Mouse (Mus musculus) heart, embryonic 16.5 days (tissue): ENCODE measurements around the gene Slc25a28. TPM values are rescaled to one million over a fixed set of nuclear protein-coding genes. Genes with fewer than 3 reads are reported as not detected.

Experiments
- ATAC-seq: fragments of 200-750 bp; cut with Nextera tagmentation; replicated peaks from 2 replicates; pipeline ENCODE4 v1.8.0; 2017; ENCODE audit warnings: moderate number of reproducible peaks; ENCODE audit not compliant: insufficient read depth, low FRiP score; ENCODE audit errors: extremely low read depth
- H3K27ac ChIP-seq: fragments of 300-500 bp; sonication (generic); 2 replicates; pipeline ENCODE4 v1.5.1; 2014; ENCODE audit warnings: mild to moderate bottlenecking, low read length, control low read depth, moderate library complexity
- H3K27me3 ChIP-seq: fragments of 300-500 bp; sonication (generic); 2 replicates; pipeline ENCODE4 v1.6.1; 2014; ENCODE audit warnings: low read length, mixed read lengths; ENCODE audit not compliant: control insufficient read depth, insufficient read depth
- H3K36me3 ChIP-seq: fragments of 300-500 bp; sonication (generic); 2 replicates; pipeline ENCODE4 v1.6.1; 2014; ENCODE audit not compliant: control insufficient read depth, insufficient read depth
- H3K4me1 ChIP-seq: fragments of 300-500 bp; sonication (generic); 2 replicates; pipeline ENCODE4 v1.6.1; 2014; ENCODE audit warnings: low read length, mixed read lengths; ENCODE audit not compliant: control insufficient read depth, insufficient read depth
- H3K4me2 ChIP-seq: fragments of 300-500 bp; sonication (generic); 2 replicates; pipeline ENCODE4 v1.6.1; 2014; ENCODE audit warnings: low read depth, mild to moderate bottlenecking, control low read depth, low read length
- H3K4me3 ChIP-seq: fragments of 300-500 bp; sonication (generic); 2 replicates; pipeline ENCODE4 v1.5.1; 2014; ENCODE audit warnings: mild to moderate bottlenecking, control low read depth, low read length
- H3K9ac ChIP-seq: fragments of 300-500 bp; sonication (generic); 2 replicates; pipeline ENCODE4 v1.6.1; 2014; ENCODE audit warnings: low read length, control low read depth
- H3K9me3 ChIP-seq: fragments of 300-500 bp; sonication (generic); replicated peaks from 2 replicates; pipeline ENCODE4 v1.6.1; 2016; ENCODE audit warnings: low read length; ENCODE audit not compliant: control insufficient read depth
- WGBS: fragments of 180-500 bp; shearing (Covaris S2); extraction: QIAGEN DNeasy Blood & Tissue Kit; methylation state at CpG from one replicate; pipeline ENCODE4 v1.1.7; 2014; 5-methylcytosine and 5-hydroxymethylcytosine counted together
- polyA plus RNA-seq: library from polyadenylated mRNA; unstranded; fragments of >200 nt; fragmentation: Nextera tagmentation; extraction: Ambion mirVana; gene quantifications from 2 replicates; pipeline ENCODE4 v1.2.1, GENCODE M21; 2015

Gene Slc25a28
- polyA plus RNA-seq, 1 experiment from 2014 or later, result 9.5 TPM

DNA sequence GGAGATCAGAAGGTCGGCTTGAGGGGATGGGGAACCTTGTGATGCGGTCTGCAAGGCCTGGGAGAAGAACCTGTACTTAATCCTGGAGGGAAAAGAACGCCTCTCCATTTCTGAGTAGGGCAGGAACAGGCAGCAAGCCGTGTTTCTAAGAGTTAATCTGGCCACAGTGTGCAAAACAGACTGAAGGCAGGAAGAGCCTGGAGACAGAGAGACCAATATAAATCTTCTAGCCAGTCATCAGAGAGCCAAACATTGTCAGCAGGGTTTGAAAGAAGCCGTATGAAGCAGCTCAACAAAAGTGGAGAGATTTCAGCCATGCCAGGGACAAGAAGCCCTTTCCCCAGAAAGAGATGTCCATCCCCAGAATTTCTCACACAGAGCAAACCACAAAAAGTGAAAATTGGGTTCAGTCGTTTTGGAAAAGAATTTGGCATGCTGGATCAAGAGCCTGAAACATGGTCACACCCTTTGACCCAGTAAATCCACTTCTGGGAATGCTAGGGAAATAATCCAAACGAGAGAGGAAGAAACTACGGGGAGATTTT lies 23.4 kb downstream of the Slc25a28 start:
- no peak overlapping the region for H3K4me3 ChIP-seq
- WGBS, result 51% methylated on average over 8 of the region's 8 CpGs

DNA sequence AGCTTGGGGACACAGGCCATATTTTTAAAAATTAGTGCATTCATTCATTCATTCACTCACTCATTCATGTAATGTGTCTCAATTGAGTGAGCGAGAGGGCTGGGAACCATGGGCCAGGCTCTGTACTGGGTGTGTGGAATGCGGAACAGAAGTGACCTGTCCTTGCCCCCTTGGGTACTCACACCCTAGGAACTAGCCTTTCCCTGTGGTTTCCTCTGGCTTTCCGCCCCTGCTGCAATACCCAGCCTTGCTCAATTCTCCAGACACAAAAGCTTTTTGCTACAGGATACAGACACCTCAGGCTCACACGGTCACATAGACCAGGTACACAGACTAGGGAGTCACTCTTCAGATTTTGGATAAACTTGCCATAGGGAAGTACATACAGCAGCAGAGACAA lies 26.3 kb downstream of the Slc25a28 start:
- Histone ChIP-seq H3K27me3 (peaks cover 7% of the 10 kb centered on the region; the same call in 1 of the 2 replicates), H3K9ac (no peak overlapping the region), H3K4me3 (no peak overlapping the region), H3K27ac (no peak overlapping the region), H3K9me3 (no peaks in the 10 kb centered on the region), H3K36me3 (no peaks in the 10 kb centered on the region), H3K4me2 (no peak overlapping the region), H3K4me1 (no peaks in the 10 kb centered on the region)
- 89% methylated on average over 4 of the region's 4 CpGs for WGBS
- ATAC-seq, result no peak

More for the DNA sequence above, 23.4 kb downstream of the Slc25a28 start:
- Histone ChIP-seq H3K4me1 (no peaks in the 10 kb centered on the region), H3K27me3 (peaks cover 14% of the 10 kb centered on the region), H3K27ac (no peak overlapping the region), H3K36me3 (no peaks in the 10 kb centered on the region), H3K9me3 (no peaks in the 10 kb centered on the region), H3K9ac (no peak overlapping the region), H3K4me2 (no peak overlapping the region)
- ATAC-seq, result no peak

GRCm38 (mm10) chr19:43647261-43647660 lies 27.4 kb downstream of the Slc25a28 start:
- Histone ChIP-seq H3K4me2 (no peak overlapping the region), H3K36me3 (no peaks in the 10 kb centered on the region), H3K4me1 (no peaks in the 10 kb centered on the region), H3K9ac (no peak overlapping the region), H3K27me3 (peaks cover 3% of the 10 kb centered on the region; the same call in 1 of the 2 replicates), H3K9me3 (no peaks in the 10 kb centered on the region), H3K4me3 (no peak overlapping the region), H3K27ac (no peak overlapping the region)
- 69% methylated on average over 9 of the region's 9 CpGs for WGBS
- no peak for ATAC-seq

GRCm38 (mm10) chr19:43646852-43647251 lies 27.8 kb downstream of the Slc25a28 start:
- no peak overlapping the region for H3K27ac ChIP-seq
- no peaks in the 10 kb centered on the region for H3K4me1 ChIP-seq
- H3K4me2 ChIP-seq, result no peak overlapping the region
- 46% methylated on average over 7 of the region's 7 CpGs for WGBS
- H3K9ac ChIP-seq, result no peak overlapping the region
- no peak for ATAC-seq
- no peaks in the 10 kb centered on the region for H3K27me3 ChIP-seq
- H3K36me3 ChIP-seq, result no peaks in the 10 kb centered on the region
- no peak overlapping the region for H3K4me3 ChIP-seq
- H3K9me3 ChIP-seq, result no peaks in the 10 kb centered on the region

- Histone ChIP-seq H3K9ac (no peak overlapping the region), H3K36me3 (no peaks in the 10 kb centered on the region), H3K27me3 (no peaks in the 10 kb centered on the region), H3K4me2 (no peak overlapping the region), H3K4me1 (no peaks in the 10 kb centered on the region), H3K27ac (no peak overlapping the region), H3K9me3 (no peaks in the 10 kb centered on the region), H3K4me3 (no peak overlapping the region)
- WGBS, result 83% methylated on average over 9 of the region's 9 CpGs
- ATAC-seq, result no peak
Measured at GRCm38 (mm10) chr19:43645508-43645907, 29.2 kb downstream of the Slc25a28 start.

DNA sequence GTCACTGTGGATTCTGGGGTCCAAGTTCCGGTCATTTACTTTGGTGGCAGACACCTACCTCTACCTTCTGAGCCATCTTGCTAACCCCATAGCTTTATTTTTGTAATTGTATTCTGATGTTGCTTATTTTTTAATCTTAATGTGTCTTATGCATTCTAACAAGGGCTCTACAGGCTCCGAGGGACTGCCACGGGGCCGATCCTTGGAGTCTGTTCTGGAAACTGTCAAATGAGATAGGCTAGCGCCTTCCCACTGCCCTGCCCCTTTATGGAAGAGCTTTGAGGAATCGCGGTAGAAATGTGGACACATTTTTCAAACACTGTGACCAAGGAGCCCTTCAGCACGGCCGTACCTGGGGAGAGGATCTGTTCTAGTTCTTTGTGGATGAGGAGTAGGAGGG lies 31.8 kb downstream of the Slc25a28 start:
- H3K4me3 ChIP-seq, result no peak overlapping the region
- no peaks in the 10 kb centered on the region for H3K4me1 ChIP-seq
- no peak for ATAC-seq
- H3K4me2 ChIP-seq, result no peak overlapping the region
- H3K27ac ChIP-seq, result no peak overlapping the region
- no peaks in the 10 kb centered on the region for H3K9me3 ChIP-seq
- no peaks in the 10 kb centered on the region; the same call in 1 of the 2 replicates for H3K27me3 ChIP-seq
- WGBS, result 65% methylated on average over 9 of the region's 9 CpGs
- H3K36me3 ChIP-seq, result no peaks in the 10 kb centered on the region
- H3K9ac ChIP-seq, result no peak overlapping the region

GRCm38 (mm10) chr19:43641833-43642232 lies 32.8 kb downstream of the Slc25a28 start:
- Histone ChIP-seq H3K36me3 (no peaks in the 10 kb centered on the region), H3K27me3 (no peaks in the 10 kb centered on the region; the same call in 1 of the 2 replicates), H3K9me3 (no peaks in the 10 kb centered on the region), H3K4me2 (no peak overlapping the region), H3K4me3 (no peak overlapping the region), H3K4me1 (no peaks in the 10 kb centered on the region), H3K9ac (no peak overlapping the region), H3K27ac (no peak overlapping the region)
- ATAC-seq, result no peak
- WGBS, result 56% methylated on average over 11 of the region's 11 CpGs

DNA sequence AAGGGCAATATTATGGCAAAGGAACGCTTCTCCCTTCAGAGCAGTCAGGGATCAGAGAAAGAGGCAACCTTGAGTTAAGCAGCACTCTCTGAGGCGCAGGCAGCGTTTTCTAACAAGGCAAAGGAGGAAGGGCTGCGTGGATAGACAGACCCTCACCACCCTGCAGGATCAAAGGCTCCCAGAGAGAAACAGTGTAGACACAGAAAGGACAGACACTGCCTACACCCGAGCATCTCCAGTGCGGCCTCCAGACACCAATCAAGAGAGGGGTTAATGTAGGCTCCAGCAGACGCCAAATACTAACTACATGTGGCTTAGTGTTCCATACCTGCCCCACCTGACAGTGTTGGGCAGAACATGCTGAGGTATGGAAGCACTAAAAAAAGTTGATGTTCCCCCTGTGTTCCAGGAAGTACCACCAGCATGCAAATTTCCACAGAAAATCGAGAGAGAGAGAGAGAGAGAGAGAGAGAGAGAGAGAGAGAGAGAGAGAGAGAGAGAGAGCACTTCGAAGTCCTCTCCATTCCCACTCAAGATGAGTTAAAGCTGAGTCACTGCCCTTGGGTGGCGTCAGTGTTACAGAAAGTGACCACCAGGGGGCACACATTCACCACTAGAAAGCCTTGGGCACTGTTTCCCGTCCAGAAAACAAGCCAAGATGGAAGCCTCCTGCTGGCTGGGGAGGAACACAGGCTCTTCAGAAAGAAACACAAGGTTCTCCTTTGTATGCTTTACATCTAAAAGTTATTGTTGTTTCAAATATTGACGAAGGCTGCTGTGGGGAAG lies 44.0 kb downstream of the Slc25a28 start:
- Histone ChIP-seq H3K4me1 (no peaks in the 10 kb centered on the region), H3K9me3 (no peaks in the 10 kb centered on the region), H3K36me3 (no peaks in the 10 kb centered on the region), H3K27ac (no peak overlapping the region), H3K9ac (no peak overlapping the region), H3K4me3 (no peak overlapping the region), H3K27me3 (peaks cover 16% of the 10 kb centered on the region), H3K4me2 (no peak overlapping the region)
- 29% methylated on average over 12 of the region's 12 CpGs for WGBS
- no peak; the same call in 1 of the 2 replicates for ATAC-seq

GRCm38 (mm10) chr19:43629088-43629487 lies 45.6 kb downstream of the Slc25a28 start:
- Histone ChIP-seq H3K27ac (no peak overlapping the region), H3K9me3 (no peaks in the 10 kb centered on the region), H3K27me3 (peaks cover 21% of the 10 kb centered on the region), H3K36me3 (no peaks in the 10 kb centered on the region), H3K9ac (no peak overlapping the region), H3K4me2 (no peak overlapping the region), H3K4me3 (no peak overlapping the region), H3K4me1 (no peaks in the 10 kb centered on the region)
- 47% methylated on average over 4 of the region's 4 CpGs for WGBS
- no peak for ATAC-seq
